Mouse (Mus musculus) forebrain, embryonic 14.5 days (tissue): ENCODE results near the gene Sdf2. TPM values are rescaled to one million over a fixed set of nuclear protein-coding genes. Genes with fewer than 3 reads are reported as not detected.

Source experiments
- ATAC-seq: fragments of 200-750 bp; cut with Nextera tagmentation; 2 replicates; pipeline ENCODE4 v1.8.0; 2017; ENCODE audit warnings: mild to moderate bottlenecking, moderate library complexity
- DNase-seq: peaks from one replicate; pipeline ENCODE4 v3.0.0-alpha.2; 2015; ENCODE audit warnings: low spot score
- H3K27ac ChIP-seq: fragments of 300-500 bp; sonication (generic); 2 replicates; pipeline ENCODE4 v1.5.1; 2014; ENCODE audit warnings: low read depth, mild to moderate bottlenecking, control low read depth, low read length, moderate library complexity
- H3K27me3 ChIP-seq: fragments of 300-500 bp; sonication (generic); replicated peaks from 2 replicates; pipeline ENCODE4 v1.6.1; 2014; ENCODE audit warnings: low read length, control low read depth, mixed read lengths; ENCODE audit not compliant: control insufficient read depth, insufficient read depth
- H3K36me3 ChIP-seq: fragments of 300-500 bp; sonication (generic); 2 replicates; pipeline ENCODE4 v1.6.1; 2014; ENCODE audit warnings: low read length, control low read depth; ENCODE audit not compliant: control insufficient read depth, insufficient read depth
- H3K4me1 ChIP-seq: fragments of 300-500 bp; sonication (generic); 2 replicates; pipeline ENCODE4 v1.6.1; 2014; ENCODE audit warnings: antibody characterized with exemption, low read length, control low read depth; ENCODE audit not compliant: control insufficient read depth, insufficient read depth
- H3K4me2 ChIP-seq: fragments of 300-500 bp; sonication (generic); 2 replicates; pipeline ENCODE4 v1.6.1; 2014; ENCODE audit warnings: mild to moderate bottlenecking, control low read depth, low read length
- H3K4me3 ChIP-seq: fragments of 300-500 bp; sonication (generic); 2 replicates; pipeline ENCODE4 v1.5.1; 2014; ENCODE audit warnings: low read depth, low read length, control low read depth
- H3K9ac ChIP-seq: fragments of 300-500 bp; sonication (generic); 2 replicates; pipeline ENCODE4 v1.6.1; 2014; ENCODE audit warnings: mild to moderate bottlenecking, low read length, control low read depth, moderate library complexity
- H3K9me3 ChIP-seq: fragments of 300-500 bp; sonication (generic); replicated peaks from 2 replicates; pipeline ENCODE4 v1.6.1; 2016; ENCODE audit warnings: low read length, control low read depth, mixed read lengths; ENCODE audit not compliant: control insufficient read depth
- WGBS: fragments of 180-500 bp; shearing (Covaris S2); extraction: QIAGEN DNeasy Blood & Tissue Kit; methylation state at CpG from one replicate; pipeline ENCODE4 v1.1.7; 2014; 5-methylcytosine and 5-hydroxymethylcytosine counted together
- polyA plus RNA-seq: library from polyadenylated mRNA; unstranded; fragments of >200 nt; fragmentation: Nextera tagmentation; extraction: Ambion mirVana; gene quantifications from 2 replicates; pipeline ENCODE4 v1.2.1, GENCODE M21; 2014

Sdf2 gene
- polyA plus RNA-seq = 82.4 and 90.2 TPM in 2 replicates

- DNase-seq = peak; percentile 95
- WGBS = under 1% methylated on average over 49 of the region's 50 CpGs
- peak; percentile 96 for ATAC-seq
- Histone ChIP-seq H3K9ac (peak within 1 kb of the TSS; percentile 77), H3K27me3 (no peaks in the 10 kb centered on the region), H3K4me2 (peak within 1 kb of the TSS; percentile 73), H3K4me1 (peaks cover 19% of the 10 kb centered on the region), H3K36me3 (peaks cover 4% of the 10 kb centered on the region; the same call in 1 of the 2 replicates), H3K27ac (peak within 1 kb of the TSS; percentile 91), H3K9me3 (no peaks in the 10 kb centered on the region), H3K4me3 (peak within 1 kb of the TSS; percentile 51)
These were observed at the start of gene Sdf2, which contains the start of gene Supt6 for GRCm38 (mm10) chr11:78245627-78246317. Gene Sdf2 (plus strand): TSS chr11:78245746. Gene Supt6 (minus strand): TSS chr11:78245987.

DNA sequence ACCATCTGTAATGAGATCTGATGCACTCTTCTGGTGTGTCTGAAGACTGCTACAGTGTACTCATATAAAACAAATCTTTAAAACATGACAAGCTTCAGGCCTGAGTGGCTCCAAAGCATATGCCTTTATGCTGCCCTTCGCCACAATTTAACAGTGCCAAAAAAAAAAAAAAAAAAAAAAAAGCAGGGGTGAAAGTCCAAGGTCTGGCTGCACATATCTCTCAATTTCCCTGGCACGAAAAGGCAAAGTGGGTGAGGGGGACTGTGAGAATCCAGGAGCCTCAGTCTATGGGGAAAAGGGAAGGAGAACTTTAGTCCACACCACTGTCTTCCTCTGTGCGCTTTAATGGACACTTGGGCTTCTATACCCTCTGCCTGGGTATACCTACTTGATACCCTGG lies 43.2 kb upstream of the Sdf2 start:
- 97% methylated on average over 3 of the region's 3 CpGs for WGBS
- no peak overlapping the region for H3K4me3 ChIP-seq
- H3K4me1 ChIP-seq = no peaks in the 10 kb centered on the region
- no peaks in the 10 kb centered on the region for H3K9me3 ChIP-seq
- no peak overlapping the region for H3K27ac ChIP-seq
- H3K36me3 ChIP-seq = peaks cover 40% of the 10 kb centered on the region
- ATAC-seq = no peak
- no peak for DNase-seq
- H3K9ac ChIP-seq = no peak overlapping the region
- H3K4me2 ChIP-seq = no peak overlapping the region
- no peaks in the 10 kb centered on the region for H3K27me3 ChIP-seq

DNA sequence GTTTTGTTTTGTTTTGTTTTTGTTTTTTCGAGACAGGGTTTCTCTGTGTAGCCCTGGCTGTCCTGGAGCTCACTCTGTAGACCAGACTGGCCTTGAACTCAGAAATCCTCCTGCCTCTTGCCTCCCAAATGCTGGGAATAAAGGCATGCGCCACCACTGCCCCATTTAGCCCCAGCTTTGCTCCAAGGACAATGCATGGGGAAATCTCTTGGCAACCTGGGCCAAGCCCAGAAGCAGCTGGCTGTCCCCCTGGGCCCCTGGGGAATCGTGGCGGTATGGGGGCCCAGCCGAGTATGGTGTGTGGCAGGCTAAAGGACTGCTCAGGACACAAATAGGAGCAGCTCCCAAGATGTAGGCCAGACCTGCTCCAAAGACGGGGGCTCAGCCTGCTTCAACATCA lies 41.3 kb upstream of the Sdf2 start:
- no peak overlapping the region for H3K9ac ChIP-seq
- peaks cover 60% of the 10 kb centered on the region for H3K36me3 ChIP-seq
- H3K4me1 ChIP-seq = no peaks in the 10 kb centered on the region
- 79% methylated on average over 6 of the region's 6 CpGs for WGBS
- no peak overlapping the region for H3K4me2 ChIP-seq
- no peak overlapping the region for H3K4me3 ChIP-seq
- H3K9me3 ChIP-seq = no peaks in the 10 kb centered on the region
- no peaks in the 10 kb centered on the region for H3K27me3 ChIP-seq
- DNase-seq (no peak), ATAC-seq (no peak)
- H3K27ac ChIP-seq = no peak overlapping the region

GRCm38 (mm10) chr11:78205361-78206206 lies 40.0 kb upstream of the Sdf2 start:
- Histone ChIP-seq H3K4me3 (no peak overlapping the region), H3K27me3 (no peaks in the 10 kb centered on the region), H3K27ac (peak overlapping the region; percentile 48; the same call in 1 of the 2 replicates), H3K4me2 (no peak overlapping the region), H3K36me3 (peaks cover 73% of the 10 kb centered on the region), H3K4me1 (no peaks in the 10 kb centered on the region), H3K9me3 (no peaks in the 10 kb centered on the region), H3K9ac (no peak overlapping the region)
- 62% methylated on average over 13 of the region's 13 CpGs for WGBS
- no peak for DNase-seq
- ATAC-seq = no peak

GRCm38 (mm10) chr11:78207190-78207589 lies 38.4 kb upstream of the Sdf2 start:
- Histone ChIP-seq H3K36me3 (peaks cover 89% of the 10 kb centered on the region), H3K4me1 (no peaks in the 10 kb centered on the region), H3K9ac (no peak overlapping the region), H3K27ac (no peak overlapping the region), H3K4me2 (no peak overlapping the region), H3K4me3 (no peak overlapping the region), H3K27me3 (no peaks in the 10 kb centered on the region), H3K9me3 (no peaks in the 10 kb centered on the region)
- ATAC-seq (no peak), DNase-seq (no peak)
- WGBS = 91% methylated on average over 7 of the region's 7 CpGs

- H3K4me1 ChIP-seq = no peaks in the 10 kb centered on the region
- no peak for ATAC-seq
- no peak overlapping the region for H3K4me3 ChIP-seq
- no peak for DNase-seq
- H3K4me2 ChIP-seq = no peak overlapping the region
- H3K9me3 ChIP-seq = no peaks in the 10 kb centered on the region
- no peak overlapping the region for H3K27ac ChIP-seq
- H3K27me3 ChIP-seq = no peaks in the 10 kb centered on the region
- H3K9ac ChIP-seq = no peak overlapping the region
- WGBS = 92% methylated on average over 6 of the region's 6 CpGs
- peaks cover 100% of the 10 kb centered on the region for H3K36me3 ChIP-seq
These were observed 35.7 kb upstream of the Sdf2 start for GRCm38 (mm10) chr11:78209886-78210285.

DNA sequence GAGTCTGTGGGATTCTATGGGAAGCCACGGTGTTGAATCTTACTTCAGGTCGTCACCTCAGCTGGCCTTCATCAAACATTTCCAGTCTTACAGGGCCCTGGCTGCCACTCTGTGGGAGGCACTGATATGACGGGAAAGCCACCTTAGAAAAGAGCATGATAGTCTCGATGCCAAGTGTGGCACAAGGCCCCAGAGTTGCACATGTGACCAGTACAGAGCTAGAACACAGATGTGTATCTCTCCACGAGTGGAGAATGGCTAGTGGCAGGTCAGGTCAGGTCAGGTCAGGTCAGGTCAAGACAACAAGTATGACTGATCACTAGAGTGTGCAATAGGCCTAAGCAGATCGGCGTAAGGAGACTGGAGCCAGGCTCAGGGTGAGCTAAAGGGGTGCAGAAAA lies 34.9 kb upstream of the Sdf2 start:
- no peak overlapping the region for H3K27ac ChIP-seq
- no peak overlapping the region for H3K4me3 ChIP-seq
- no peaks in the 10 kb centered on the region for H3K9me3 ChIP-seq
- ATAC-seq (no peak), DNase-seq (no peak)
- peaks cover 99% of the 10 kb centered on the region for H3K36me3 ChIP-seq
- no peaks in the 10 kb centered on the region for H3K27me3 ChIP-seq
- WGBS = 93% methylated on average over 7 of the region's 7 CpGs
- no peak overlapping the region for H3K9ac ChIP-seq
- H3K4me2 ChIP-seq = no peak overlapping the region
- no peaks in the 10 kb centered on the region for H3K4me1 ChIP-seq

DNA sequence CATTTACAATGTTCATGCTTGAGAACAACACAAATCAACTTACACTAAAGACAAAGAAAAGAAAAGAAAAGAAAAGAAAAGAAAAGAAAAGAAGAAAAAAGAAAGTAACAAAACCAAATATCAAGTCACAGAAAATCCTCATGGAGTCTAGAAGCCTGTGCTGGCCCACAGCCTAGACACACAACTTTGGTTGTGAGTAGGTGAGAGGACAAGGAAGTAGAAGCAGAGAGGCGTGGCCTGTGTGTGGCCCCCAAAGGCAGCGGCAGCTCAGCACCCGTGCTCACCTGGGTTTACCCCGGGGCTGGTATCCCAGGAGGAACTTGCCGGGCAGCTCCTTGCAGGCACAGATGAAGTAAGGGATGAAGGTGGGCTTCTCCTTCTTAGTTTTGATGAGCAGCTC lies 34.0 kb upstream of the Sdf2 start:
- Histone ChIP-seq H3K27me3 (no peaks in the 10 kb centered on the region), H3K9me3 (no peaks in the 10 kb centered on the region), H3K4me3 (no peak overlapping the region), H3K4me2 (no peak overlapping the region), H3K4me1 (no peaks in the 10 kb centered on the region), H3K27ac (no peak overlapping the region), H3K36me3 (peaks cover 99% of the 10 kb centered on the region), H3K9ac (no peak overlapping the region)
- ATAC-seq = no peak
- no peak for DNase-seq
- 93% methylated on average over 5 of the region's 5 CpGs for WGBS
